Mouse (Mus musculus): ENCODE results near the gene Gimap7. TPM values are rescaled to one million over a fixed set of nuclear protein-coding genes. Genes with fewer than 3 reads are reported as not detected.

Gene Gimap7
- polyA plus RNA-seq, 1 experiment = not detected

DNA sequence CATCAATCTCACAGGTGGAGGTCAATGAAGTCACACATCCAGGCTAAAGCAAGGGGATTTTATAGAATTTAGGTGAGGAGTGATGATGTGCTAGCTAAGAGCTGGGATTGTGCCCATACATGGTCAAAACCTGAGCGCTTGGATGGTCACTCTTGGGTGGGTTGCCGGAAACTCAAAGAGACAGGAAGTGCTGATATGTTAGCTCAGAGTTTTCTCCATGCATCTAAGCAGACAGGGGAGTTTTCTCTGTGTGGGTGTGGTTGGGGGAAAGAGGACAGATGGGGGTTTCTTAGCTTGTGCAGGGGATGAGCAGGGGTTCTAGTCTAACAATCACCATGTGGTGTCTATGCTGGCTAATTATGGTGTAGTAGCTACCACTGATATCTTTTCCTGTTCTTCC, 29.1 kb upstream of the Gimap7 start:
- Histone ChIP-seq H3K4me1 (peaks cover 55% of the 10 kb centered on the region), H3K27me3 (replicated peaks) (peaks cover 3% of the 10 kb centered on the region), H3K4me3 (replicated peaks) (no peak overlapping the region), H3K9me3 (no peaks in the 10 kb centered on the region), H3K36me3 (replicated peaks; ENCODE audit: low read length) (peaks cover 10% of the 10 kb centered on the region)
- no peak for TF ChIP-seq FLI1 (IDR thresholded peaks at IDR 0.05; ENCODE audit: low read length)
- TF ChIP-seq GATA1 (IDR thresholded peaks at IDR 0.05; ENCODE audit: borderline replicate concordance, low read length) = no peak

DNA sequence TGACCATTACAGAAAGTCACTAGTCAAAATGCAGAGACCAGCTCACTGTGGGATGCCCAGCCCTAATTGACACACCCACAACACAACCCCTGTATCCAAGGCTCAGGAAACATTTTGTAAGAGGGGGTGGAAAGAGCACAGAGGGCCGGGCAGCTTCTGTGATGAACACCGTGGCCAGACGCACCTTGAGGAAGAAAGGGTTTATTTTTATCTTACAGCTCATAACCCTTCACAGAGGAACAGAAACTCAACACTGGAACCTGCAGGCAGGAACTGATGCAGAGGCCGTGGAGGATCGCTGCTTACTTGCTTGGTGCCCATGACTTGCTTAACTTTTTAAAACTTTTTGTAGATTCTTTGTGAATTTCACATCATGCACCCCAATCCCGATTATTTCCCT, 25.5 kb upstream of the Gimap7 start:
- peaks cover 3% of the 10 kb centered on the region for H3K27me3 ChIP-seq (replicated peaks)
- H3K4me3 ChIP-seq (replicated peaks) = no peak overlapping the region
- no peak for TF ChIP-seq FLI1 (IDR thresholded peaks at IDR 0.05; ENCODE audit: low read length)
- no peak for TF ChIP-seq GATA1 (IDR thresholded peaks at IDR 0.05; ENCODE audit: borderline replicate concordance, low read length)
- H3K4me1 ChIP-seq = peaks cover 36% of the 10 kb centered on the region
- peaks cover 30% of the 10 kb centered on the region for H3K36me3 ChIP-seq (replicated peaks; ENCODE audit: low read length)
- H3K9me3 ChIP-seq = peaks cover 7% of the 10 kb centered on the region; the same call in 1 of the 2 replicates

DNA sequence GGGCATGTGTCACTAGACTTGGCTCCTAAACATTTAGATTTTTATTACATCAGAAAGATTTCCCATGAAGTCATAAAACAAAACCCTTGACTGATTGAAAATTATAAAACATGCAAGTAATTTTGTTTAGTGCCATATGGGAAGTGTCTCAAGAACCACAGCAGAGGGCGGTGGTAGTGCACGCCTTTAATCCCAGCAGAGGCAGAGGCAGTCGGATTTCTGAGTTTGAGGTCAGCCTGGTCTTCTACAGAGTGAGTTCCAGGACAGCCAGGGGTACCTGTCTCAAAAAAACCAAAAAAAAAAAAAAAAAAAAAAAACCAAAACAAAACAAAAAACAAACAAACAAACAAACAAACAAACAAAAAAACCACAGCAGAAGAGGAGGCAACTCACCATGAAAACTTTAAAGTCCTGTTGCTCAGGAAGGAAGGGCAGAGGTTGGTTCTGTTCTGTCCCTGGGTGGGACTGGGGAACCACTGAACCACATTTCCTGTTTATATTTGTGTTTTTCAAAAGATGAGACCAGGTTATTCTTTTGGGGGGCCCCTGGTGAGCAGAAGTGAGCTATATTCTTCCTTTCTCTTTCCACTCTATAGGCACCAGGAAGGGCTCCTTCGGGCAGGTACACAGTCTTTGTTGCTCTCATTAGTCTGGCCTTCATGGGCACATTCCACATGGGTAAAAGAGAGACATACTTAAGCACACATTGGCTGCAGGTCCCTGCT, 21.4 kb upstream of the Gimap7 start:
- TF ChIP-seq GATA1 (IDR thresholded peaks at IDR 0.05; ENCODE audit: borderline replicate concordance, low read length) (no peak), FLI1 (IDR thresholded peaks at IDR 0.05; ENCODE audit: low read length) (no peak)
- Histone ChIP-seq H3K9me3 (peaks cover 7% of the 10 kb centered on the region; the same call in 1 of the 2 replicates), H3K4me1 (peaks cover 63% of the 10 kb centered on the region), H3K36me3 (replicated peaks; ENCODE audit: low read length) (peaks cover 37% of the 10 kb centered on the region), H3K27me3 (replicated peaks) (peaks cover 3% of the 10 kb centered on the region), H3K4me3 (replicated peaks) (no peak overlapping the region)

DNA sequence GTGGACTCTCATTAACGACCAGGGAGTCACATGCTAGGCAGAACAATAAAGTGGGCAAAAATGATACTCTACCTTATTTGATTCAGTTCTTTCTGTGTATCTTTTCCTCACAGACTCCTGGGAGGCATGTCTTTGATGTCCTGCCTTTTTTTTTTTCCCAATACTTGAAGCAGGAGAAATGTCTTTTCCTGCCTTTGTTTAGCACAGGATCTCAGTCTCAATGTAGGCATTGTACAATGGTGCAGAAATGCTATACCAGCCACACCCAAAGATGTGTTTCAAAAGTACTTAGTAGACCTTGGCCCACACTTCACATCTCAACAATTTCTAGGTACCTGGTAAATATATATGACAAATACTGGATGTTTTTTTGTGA, 20.9 kb upstream of the Gimap7 start:
- H3K4me3 ChIP-seq (replicated peaks) = no peak overlapping the region
- H3K4me1 ChIP-seq = peaks cover 67% of the 10 kb centered on the region
- H3K36me3 ChIP-seq (replicated peaks; ENCODE audit: low read length) = peaks cover 43% of the 10 kb centered on the region
- H3K27me3 ChIP-seq (replicated peaks) = peaks cover 3% of the 10 kb centered on the region
- TF ChIP-seq GATA1 (IDR thresholded peaks at IDR 0.05; ENCODE audit: borderline replicate concordance, low read length) (no peak), FLI1 (IDR thresholded peaks at IDR 0.05; ENCODE audit: low read length) (no peak)
- H3K9me3 ChIP-seq = peaks cover 7% of the 10 kb centered on the region; the same call in 1 of the 2 replicates

DNA sequence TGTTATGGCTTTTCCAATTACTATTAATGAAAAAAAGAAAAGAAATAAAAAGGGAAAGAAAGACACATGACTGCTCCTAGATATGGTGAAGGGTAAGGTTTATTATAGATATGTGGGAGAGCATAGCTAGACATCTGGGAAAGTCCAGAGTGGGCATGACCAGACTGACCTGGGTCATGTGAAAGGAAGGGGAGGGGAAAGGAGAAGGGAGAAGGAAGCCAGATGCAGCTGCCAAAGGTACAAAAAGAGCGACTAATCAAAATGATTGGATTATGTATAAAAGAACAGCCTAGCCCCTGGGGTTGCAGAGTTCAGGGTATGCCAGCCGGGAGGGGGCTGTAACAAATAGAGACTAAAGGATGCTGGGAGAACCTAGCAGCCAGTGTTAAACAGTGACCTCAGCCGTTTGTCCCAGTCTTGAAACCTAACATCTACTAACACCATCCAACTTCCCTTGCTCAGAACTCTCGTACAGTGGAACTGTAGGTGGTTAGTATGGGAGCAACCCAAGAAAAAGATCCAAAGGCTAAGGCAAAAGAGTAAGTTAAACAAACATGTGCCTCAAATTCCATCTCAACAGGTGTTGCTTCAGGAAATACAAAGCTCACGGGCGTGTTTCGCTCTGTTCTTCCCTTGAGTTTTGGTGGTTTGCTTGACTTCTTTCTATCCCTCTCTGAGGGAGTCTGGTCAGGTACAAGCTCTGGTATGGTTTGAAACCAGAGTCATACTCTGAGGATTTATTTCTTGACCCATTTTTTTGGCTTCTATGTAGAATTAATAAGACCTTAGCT, 20.2 kb upstream of the Gimap7 start:
- Histone ChIP-seq H3K27me3 (replicated peaks) (peaks cover 3% of the 10 kb centered on the region), H3K4me3 (replicated peaks) (no peak overlapping the region), H3K4me1 (peaks cover 67% of the 10 kb centered on the region), H3K36me3 (replicated peaks; ENCODE audit: low read length) (peaks cover 50% of the 10 kb centered on the region), H3K9me3 (peaks cover 7% of the 10 kb centered on the region; the same call in 1 of the 2 replicates)
- TF ChIP-seq FLI1 (IDR thresholded peaks at IDR 0.05; ENCODE audit: low read length) (no peak), GATA1 (IDR thresholded peaks at IDR 0.05; ENCODE audit: borderline replicate concordance, low read length) (no peak)

DNA sequence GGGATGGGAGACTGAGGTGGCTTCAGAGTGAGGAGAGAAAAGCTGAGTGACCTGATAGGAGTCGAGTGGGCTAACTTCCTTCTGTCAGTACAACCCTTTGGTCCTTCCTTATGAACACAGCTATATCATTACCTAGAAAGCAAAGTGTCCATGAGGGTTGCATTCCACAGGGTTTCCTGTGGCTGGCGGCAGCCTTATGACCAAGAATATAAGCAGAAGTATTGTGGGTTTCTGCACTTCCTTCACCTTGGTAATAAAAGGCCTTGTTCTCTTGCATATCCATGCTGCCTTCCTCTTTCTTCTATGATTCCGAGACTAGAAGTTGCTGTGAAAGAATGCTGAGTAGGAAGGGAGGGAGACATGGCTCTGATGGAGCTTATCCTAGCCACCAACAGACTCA, 19.5 kb upstream of the Gimap7 start:
- H3K4me1 ChIP-seq = peaks cover 63% of the 10 kb centered on the region
- peaks cover 7% of the 10 kb centered on the region; the same call in 1 of the 2 replicates for H3K9me3 ChIP-seq
- H3K27me3 ChIP-seq (replicated peaks) = peaks cover 1% of the 10 kb centered on the region
- H3K4me3 ChIP-seq (replicated peaks) = peak overlapping the region; percentile 31
- TF ChIP-seq GATA1 (IDR thresholded peaks at IDR 0.05; ENCODE audit: borderline replicate concordance, low read length) (no peak), FLI1 (IDR thresholded peaks at IDR 0.05; ENCODE audit: low read length) (no peak)
- H3K36me3 ChIP-seq (replicated peaks; ENCODE audit: low read length) = peaks cover 50% of the 10 kb centered on the region

DNA sequence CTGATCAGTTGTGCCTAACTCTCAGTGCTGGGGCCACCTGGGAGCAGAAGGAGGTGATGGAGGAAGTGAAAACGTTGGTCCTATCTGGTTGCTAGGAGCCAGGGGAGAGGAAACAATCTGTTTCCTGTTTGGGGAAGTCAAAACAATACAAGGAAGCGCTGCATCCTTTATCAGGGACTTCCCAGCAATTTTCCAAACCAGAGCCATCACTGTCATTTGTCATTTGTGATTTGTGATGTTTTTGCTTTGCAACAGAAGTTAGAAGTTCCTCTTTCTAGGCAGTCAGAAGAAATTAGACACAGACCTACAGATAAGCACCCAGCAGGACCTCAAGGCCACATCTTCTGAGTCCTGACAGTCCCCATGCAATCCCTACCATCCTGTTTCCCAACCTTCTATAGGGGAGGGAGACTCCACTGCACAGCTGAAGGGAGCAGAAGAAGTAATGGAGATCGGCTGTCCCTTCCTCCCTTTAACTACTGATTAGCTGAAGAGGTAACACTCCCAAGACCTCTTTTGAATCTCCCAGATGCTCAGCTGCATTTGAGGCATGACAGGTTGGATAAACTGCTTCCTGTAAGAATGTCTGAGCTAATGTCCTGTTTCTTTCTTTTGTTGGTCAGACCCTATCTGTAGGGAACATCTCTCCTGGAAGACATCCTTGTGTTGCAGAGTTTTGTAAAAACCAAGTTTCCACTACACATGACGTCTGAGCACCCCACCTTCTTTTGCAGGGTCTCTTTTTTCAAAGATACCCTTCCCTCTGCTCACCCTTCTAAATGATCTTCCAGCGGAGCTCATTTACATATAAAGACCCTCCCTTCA, 18.0 kb upstream of the Gimap7 start:
- Histone ChIP-seq H3K36me3 (replicated peaks; ENCODE audit: low read length) (peaks cover 57% of the 10 kb centered on the region), H3K9me3 (0 out of 2 replicates have a peak, but pooled peaks cover 1% of the 10 kb centered on the region), H3K4me1 (peaks cover 67% of the 10 kb centered on the region), H3K27me3 (replicated peaks) (no peaks in the 10 kb centered on the region), H3K4me3 (replicated peaks) (no peak overlapping the region)
- TF ChIP-seq FLI1 (IDR thresholded peaks at IDR 0.05; ENCODE audit: low read length) = no peak
- no peak for TF ChIP-seq GATA1 (IDR thresholded peaks at IDR 0.05; ENCODE audit: borderline replicate concordance, low read length)

DNA sequence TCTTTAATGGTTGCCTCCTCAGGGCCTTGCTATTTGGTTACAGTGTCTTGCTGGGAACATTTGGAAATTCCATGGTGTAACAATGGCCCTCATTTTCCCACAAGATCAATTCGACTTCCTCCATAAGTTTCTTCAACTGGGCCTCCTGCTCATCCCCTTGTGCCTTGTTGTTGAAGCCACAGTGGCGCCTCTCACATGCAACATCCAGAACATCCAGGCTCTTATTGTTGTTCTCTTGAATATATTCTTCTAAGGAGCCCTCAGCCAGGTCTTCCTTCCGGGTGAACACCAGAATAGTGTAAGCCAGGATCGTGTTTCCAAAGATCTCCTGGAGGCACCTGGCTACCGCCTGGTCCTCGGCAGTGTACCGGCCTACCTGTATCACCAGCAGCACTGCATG, 16.3 kb upstream of the Gimap7 start:
- no peak overlapping the region for H3K4me3 ChIP-seq (replicated peaks)
- peaks cover 55% of the 10 kb centered on the region for H3K36me3 ChIP-seq (replicated peaks; ENCODE audit: low read length)
- TF ChIP-seq GATA1 (IDR thresholded peaks at IDR 0.05; ENCODE audit: borderline replicate concordance, low read length) (no peak), FLI1 (IDR thresholded peaks at IDR 0.05; ENCODE audit: low read length) (no peak)
- H3K27me3 ChIP-seq (replicated peaks) = no peaks in the 10 kb centered on the region
- peaks cover 70% of the 10 kb centered on the region for H3K4me1 ChIP-seq
- H3K9me3 ChIP-seq = no peaks in the 10 kb centered on the region

DNA sequence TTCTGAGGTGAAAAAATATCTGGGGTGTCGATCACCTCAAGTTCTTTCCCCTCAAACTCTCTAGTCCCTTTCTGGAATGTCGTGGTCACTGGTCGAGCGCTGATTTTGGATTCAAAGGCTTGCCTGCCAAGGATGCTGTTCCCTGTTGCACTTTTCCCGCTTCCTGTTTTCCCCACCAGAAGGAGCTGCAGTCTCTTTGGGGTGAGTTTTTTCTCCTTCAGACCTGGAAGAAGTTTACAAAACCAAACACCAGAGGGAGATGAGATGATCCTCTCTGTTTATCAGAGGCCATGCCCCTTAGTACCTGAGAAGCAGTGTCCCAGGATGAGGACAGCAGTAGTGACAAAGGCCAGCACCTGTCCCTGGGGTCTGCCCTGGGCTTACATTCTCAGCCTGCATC, 15.8 kb upstream of the Gimap7 start:
- TF ChIP-seq FLI1 (IDR thresholded peaks at IDR 0.05; ENCODE audit: low read length) = no peak
- no peak for TF ChIP-seq GATA1 (IDR thresholded peaks at IDR 0.05; ENCODE audit: borderline replicate concordance, low read length)
- no peaks in the 10 kb centered on the region for H3K27me3 ChIP-seq (replicated peaks)
- peaks cover 69% of the 10 kb centered on the region for H3K4me1 ChIP-seq
- peaks cover 52% of the 10 kb centered on the region for H3K36me3 ChIP-seq (replicated peaks; ENCODE audit: low read length)
- H3K9me3 ChIP-seq = no peaks in the 10 kb centered on the region
- no peak overlapping the region for H3K4me3 ChIP-seq (replicated peaks)

Measured in megakaryocyte, embryonic 14.5 days (primary cell).